ENCODE assay signal across 9 mouse cellular contexts in genomic region chr9:99876373-99877055, GRCm38 (mm10). TPM values are rescaled to one million over a fixed set of nuclear protein-coding genes. Genes with fewer than 3 reads are reported as not detected.
DNase-seq lines count a peak whose midpoint lies in the region; ATAC-seq and TF ChIP-seq lines count a peak whose summit lies in the region.
"Had no signal": no experiment of that assay in that cellular context is flagged by ENCODE, and none has a peak within 500 bp of the region (broad histone marks: within the 10 kb centered on the region; RNA-seq: fewer than 3 reads in every experiment).

No protein-coding gene starts in this region.

- no peaks in the 10 kb centered on the region for H3K36me3 ChIP-seq in kidney, postnatal 0 days (ENCODE audit: insufficient read depth, low read length)
- no peaks in the 10 kb centered on the region for H3K36me3 ChIP-seq in embryonic facial prominence, embryonic 14.5 days (ENCODE audit: control insufficient read depth, insufficient read depth, low read length)
- no peaks in the 10 kb centered on the region for H3K36me3 ChIP-seq in intestine, embryonic 16.5 days (ENCODE audit: control insufficient read depth, insufficient read depth, low read length)
- no peaks in the 10 kb centered on the region for H3K36me3 ChIP-seq in neural tube, embryonic 13.5 days

- TF ChIP-seq CTCF in kidney, postnatal 0 days (IDR thresholded peaks at IDR 0.05; ENCODE audit: low read depth), result no peak

- H3K27me3 ChIP-seq in kidney, postnatal 0 days (ENCODE audit: insufficient read depth, low read length), result peaks cover 89% of the 10 kb centered on the region
- H3K27me3 ChIP-seq in embryonic facial prominence, embryonic 14.5 days (replicated peaks; ENCODE audit: control insufficient read depth, insufficient read depth, low read length), result peaks cover 94% of the 10 kb centered on the region
- peaks cover 78% of the 10 kb centered on the region for H3K27me3 ChIP-seq in intestine, embryonic 16.5 days (replicated peaks; ENCODE audit: control insufficient read depth, insufficient read depth, low read length)
- peaks cover 100% of the 10 kb centered on the region for H3K27me3 ChIP-seq in neural tube, embryonic 13.5 days

- no peak for ATAC-seq in kidney, postnatal 0 days (replicated peaks; ENCODE audit: low FRiP score, low read depth)
- no peak for ATAC-seq in embryonic facial prominence, embryonic 14.5 days (ENCODE audit: low read depth)
- no peak for ATAC-seq in intestine, embryonic 16.5 days
- no peak for ATAC-seq in neural tube, embryonic 13.5 days (ENCODE audit: low read depth)

- WGBS in kidney, postnatal 0 days, result 1% methylated on average over 25 of the region's 25 CpGs
- 2% methylated on average over 25 of the region's 25 CpGs for whole genome bisulfite sequencing in embryonic facial prominence, embryonic 14.5 days
- WGBS in intestine, embryonic 16.5 days, result 2% methylated on average over 25 of the region's 25 CpGs
- WGBS in neural tube, embryonic 13.5 days, result 1% methylated on average over 25 of the region's 25 CpGs

- peak overlapping the region; percentile 23; the same call in 1 of the 2 replicates for H3K4me3 ChIP-seq in kidney, postnatal 0 days (replicated peaks; ENCODE audit: low read depth, low read length)
- peak overlapping the region; percentile 25 for H3K4me3 ChIP-seq in embryonic facial prominence, embryonic 14.5 days (ENCODE audit: low read depth, low read length)
- peak overlapping the region; percentile 28 for H3K4me3 ChIP-seq in intestine, embryonic 16.5 days (ENCODE audit: low read length)
- H3K4me3 ChIP-seq in neural tube, embryonic 13.5 days, result peak overlapping the region; percentile 20

- H3K9ac ChIP-seq in kidney, postnatal 0 days (ENCODE audit: low read depth, low read length), result no peak overlapping the region
- no peak overlapping the region for H3K9ac ChIP-seq in embryonic facial prominence, embryonic 14.5 days (ENCODE audit: low read depth, low read length)
- H3K9ac ChIP-seq in intestine, embryonic 16.5 days (ENCODE audit: low read depth, low read length), result no peak overlapping the region
- H3K9ac ChIP-seq in neural tube, embryonic 13.5 days, result no peak overlapping the region
- H3K9ac ChIP-seq: liver, embryonic 14.5 days had no signal

- H3K4me2 ChIP-seq in kidney, postnatal 0 days (ENCODE audit: low read length), result peak overlapping the region; percentile 38
- H3K4me2 ChIP-seq in embryonic facial prominence, embryonic 14.5 days (ENCODE audit: low read depth, low read length), result peak overlapping the region; percentile 55
- peak overlapping the region; percentile 43 for H3K4me2 ChIP-seq in intestine, embryonic 16.5 days (ENCODE audit: low read depth, low read length)
- peak overlapping the region; percentile 34 for H3K4me2 ChIP-seq in neural tube, embryonic 13.5 days

- H3K9me3 ChIP-seq in kidney, postnatal 0 days (replicated peaks; ENCODE audit: low read length), result no peaks in the 10 kb centered on the region
- no peaks in the 10 kb centered on the region for H3K9me3 ChIP-seq in embryonic facial prominence, embryonic 14.5 days (ENCODE audit: control insufficient read depth, low read length)
- H3K9me3 ChIP-seq in intestine, embryonic 16.5 days (ENCODE audit: control insufficient read depth, low read length), result no peaks in the 10 kb centered on the region
- H3K9me3 ChIP-seq in neural tube, embryonic 13.5 days, result no peaks in the 10 kb centered on the region

- no peaks in the 10 kb centered on the region for H3K4me1 ChIP-seq in kidney, postnatal 0 days (replicated peaks; ENCODE audit: insufficient read depth, low read length)
- no peaks in the 10 kb centered on the region; the same call in 1 of the 2 replicates for H3K4me1 ChIP-seq in embryonic facial prominence, embryonic 14.5 days (ENCODE audit: control insufficient read depth, insufficient read depth, low read length)
- H3K4me1 ChIP-seq in intestine, embryonic 16.5 days (ENCODE audit: control insufficient read depth, insufficient read depth, low read length), result peaks cover 5% of the 10 kb centered on the region; the same call in 1 of the 2 replicates
- H3K4me1 ChIP-seq in neural tube, embryonic 13.5 days (replicated peaks), result peaks cover 27% of the 10 kb centered on the region

- no peak overlapping the region for H3K27ac ChIP-seq in kidney, postnatal 0 days
- H3K27ac ChIP-seq in embryonic facial prominence, embryonic 14.5 days (replicated peaks; ENCODE audit: low read depth, low read length), result no peak overlapping the region
- H3K27ac ChIP-seq in intestine, embryonic 16.5 days (ENCODE audit: low read length), result no peak overlapping the region
- H3K27ac ChIP-seq in neural tube, embryonic 13.5 days (replicated peaks), result no peak overlapping the region
- H3K27ac ChIP-seq: liver, embryonic 14.5 days had no signal

- DNase-seq in kidney, postnatal 0 days (ENCODE audit: low spot score), result no peak
- DNase-seq in kidney, postnatal 25 days, result no peak
- DNase-seq in embryonic facial prominence, embryonic 14.5 days (ENCODE audit: low spot score), result no peak
- DNase-seq in frontal cortex, adult 2 months (ENCODE audit: extremely low spot score in 1 of 2, low spot score in 1 of 2), result no peak
- DNase-seq in kidney, adult 11 months, result no peak
- no peak for DNase-seq in adrenal gland, adult (ENCODE audit: inconsistent age in 2 of 2, low spot score in 1 of 2)

RNA-seq across cellular contexts. Expression of gene Sox14, which starts 0.5 kb away (rescaled TPM):
- not detected in 2 replicates for polyA plus RNA-seq in kidney, postnatal 0 days (2015; fragmentation: Nextera tagmentation; extraction: Ambion mirVana)
- 0.10 TPM in 1 of 2 replicates, not detected in the other for polyA plus RNA-seq in embryonic facial prominence, embryonic 14.5 days (2014; fragmentation: Nextera tagmentation; extraction: Ambion mirVana)
- polyA plus RNA-seq in intestine, embryonic 16.5 days (2015; fragmentation: Nextera tagmentation; extraction: Ambion mirVana), result not detected in 2 replicates
- polyA plus RNA-seq in neural tube, embryonic 13.5 days (2015; fragmentation: Nextera tagmentation; extraction: Ambion mirVana), result 10.2 and 11.3 TPM in 2 replicates
- not detected in 2 replicates for polyA plus RNA-seq in frontal cortex, adult 2 months (2012; rRNA removed)
- polyA plus RNA-seq: liver, embryonic 14.5 days had no signal

Comparison
In these comparisons a context has a peak if more than half of its experiments do, and no peak if none do; other contexts are left out.
1. RNA of gene Sox14, which starts 0.5 kb away (polyA plus RNA-seq): 10.2 to 11.3 TPM in neural tube, embryonic 13.5 days; not detected in kidney, postnatal 0 days, 0.10 TPM in embryonic facial prominence, embryonic 14.5 days, not detected in intestine, embryonic 16.5 days and not detected in frontal cortex, adult 2 months; every median in the first group is over 10 times any median in the second.
2. Peak in every context shown above with its lines, with median percentiles within 50 percentile points of each other: H3K4me2 ChIP-seq and H3K4me3 ChIP-seq.